Mouse (Mus musculus) fibroblast of lung, adult 2 months (primary cell): ENCODE data around the gene Srgap2.
"Not testable (repeated sequence)": the region's sequence is repeated elsewhere in the genome, so short reads cannot be mapped to it uniquely, and the experiment has no call there.

Experiments
- DNase-seq: peaks from one replicate; pipeline ENCODE4 v3.0.0-alpha.2; 2011; ENCODE audit warnings: low read depth

Gene Srgap2

GRCm38 (mm10) chr1:131288938-131289337 is 238.2 kb downstream of the Srgap2 start:
- no peak for DNase-seq

DNA sequence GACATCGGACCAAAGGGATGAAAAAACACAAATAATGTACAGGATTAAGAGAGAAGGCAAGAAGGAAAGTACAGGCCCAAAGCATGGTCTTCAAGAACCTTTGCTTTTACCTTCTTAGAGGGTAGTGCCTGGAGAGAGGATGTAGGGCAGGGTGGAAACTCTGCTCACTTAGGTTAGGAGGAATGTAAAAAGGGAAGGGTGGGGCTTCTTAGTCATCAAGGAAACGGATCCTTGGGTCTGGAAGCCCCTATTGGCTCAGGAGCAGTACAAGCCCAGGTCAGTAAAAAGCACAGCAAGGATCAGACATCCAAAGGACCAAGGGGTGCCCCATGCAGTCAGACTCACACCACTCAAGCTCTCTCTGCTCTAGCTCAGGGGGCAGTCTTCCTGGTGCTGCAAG is 239.9 kb downstream of the Srgap2 start:
- DNase-seq = no peak

- no peak for DNase-seq
Observed at GRCm38 (mm10) chr1:131286803-131287202, 240.3 kb downstream of the Srgap2 start.

GRCm38 (mm10) chr1:131284616-131285015 is 242.5 kb downstream of the Srgap2 start:
- no peak for DNase-seq

DNA sequence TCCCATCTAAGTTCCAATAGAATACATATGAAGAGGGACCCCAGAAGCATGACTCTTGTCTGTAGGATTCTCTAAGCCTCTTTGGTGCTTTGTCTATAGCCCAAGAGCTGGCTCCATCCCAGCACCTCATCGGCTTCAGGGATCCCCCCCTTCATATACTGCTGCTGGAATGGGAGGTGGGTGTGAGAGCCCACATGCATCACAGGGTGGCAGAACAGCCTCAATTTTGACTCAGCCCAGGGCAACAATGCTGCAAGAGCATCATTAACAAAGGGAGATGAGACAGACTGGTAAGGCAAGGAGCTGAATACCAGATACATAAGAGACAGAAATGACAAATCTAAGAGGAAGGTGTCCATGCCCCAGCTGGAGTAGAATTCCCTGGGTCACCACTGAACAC is 243.0 kb downstream of the Srgap2 start:
- no peak for DNase-seq

DNA sequence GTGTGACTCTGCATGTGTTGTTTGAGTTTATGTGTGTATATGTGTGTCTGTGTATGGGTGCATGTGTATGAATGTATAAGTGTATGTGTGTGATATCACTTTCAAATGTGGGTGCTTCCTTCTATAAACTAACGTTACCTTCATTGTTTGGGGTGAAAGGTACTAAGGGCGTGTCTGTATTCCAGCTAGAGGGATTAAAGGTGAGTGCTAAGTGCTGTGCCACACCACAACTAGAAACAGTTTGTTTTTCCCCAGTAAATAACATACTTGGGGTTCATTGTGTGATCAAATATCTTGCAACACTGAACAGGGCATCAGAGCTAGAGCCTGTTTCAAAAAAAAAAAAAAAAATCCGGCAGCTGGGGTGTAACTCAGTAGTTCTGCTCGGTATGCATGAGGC is 245.4 kb downstream of the Srgap2 start:
- no peak for DNase-seq

- DNase-seq = no peak
Observed at GRCm38 (mm10) chr1:131280280-131280679, 246.9 kb downstream of the Srgap2 start.

DNA sequence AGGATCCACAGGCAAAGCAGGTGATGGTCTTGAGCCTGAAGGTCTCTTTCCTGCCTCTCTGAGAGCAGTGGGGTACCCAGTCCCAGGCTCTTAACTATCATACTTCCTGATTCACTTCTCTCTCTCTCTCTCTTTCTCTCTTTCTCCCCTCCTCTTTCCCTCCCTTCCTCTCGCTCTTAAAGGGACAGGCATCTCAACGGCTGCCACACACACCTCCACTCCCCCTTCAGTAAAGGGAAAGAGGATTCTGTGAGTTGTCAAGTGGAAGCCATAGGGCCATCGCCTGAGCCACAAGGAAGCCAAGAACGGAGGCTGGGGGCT is 247.7 kb downstream of the Srgap2 start, which contains the start of gene Ikbke:
Ikbke (minus strand) TSS at position 151 of the 321 bp plus-strand sequence.
- DNase-seq = peak; percentile 28

- DNase-seq = no peak
Observed at GRCm38 (mm10) chr1:131278606-131279455, 248.3 kb downstream of the Srgap2 start.

DNA sequence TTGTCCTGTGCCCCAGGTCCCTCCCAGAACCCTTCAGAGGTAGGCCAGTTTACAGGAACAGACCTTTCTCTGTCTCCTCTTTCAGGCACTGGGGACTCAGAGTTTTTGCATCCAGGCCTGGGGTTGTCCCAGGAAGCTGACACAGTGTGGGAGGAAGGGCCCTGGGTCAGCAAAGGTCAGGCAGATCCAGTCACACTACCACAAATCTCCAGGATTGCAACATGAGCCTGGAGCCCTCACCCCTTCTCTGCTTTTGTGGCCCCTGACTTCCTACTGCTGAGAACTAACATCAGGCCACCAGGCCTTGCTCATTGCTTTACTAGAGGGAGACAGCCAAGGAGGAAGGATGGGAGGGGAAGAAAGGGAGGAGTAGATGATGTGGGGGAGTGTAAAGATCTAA is 250.3 kb downstream of the Srgap2 start:
- no peak for DNase-seq

DNA sequence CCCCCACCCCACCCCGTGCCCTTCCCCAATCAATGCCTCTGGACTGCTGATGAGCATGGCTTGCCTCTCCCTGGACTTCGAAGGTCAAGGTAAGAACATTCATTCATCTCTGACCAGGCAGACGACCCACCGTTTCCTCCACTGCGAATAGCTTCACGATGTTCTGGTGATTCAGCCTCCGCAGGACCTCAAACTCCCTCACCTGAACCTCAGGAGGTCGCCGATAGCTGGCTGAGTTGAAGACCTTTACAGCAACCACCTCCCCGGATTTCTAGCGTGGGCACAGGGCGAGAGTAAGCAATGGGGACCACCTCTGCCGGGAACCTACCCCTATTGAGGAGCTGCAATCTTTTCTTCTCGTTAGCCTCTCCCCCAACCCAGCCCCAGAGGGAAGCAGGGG is 251.6 kb downstream of the Srgap2 start:
- DNase-seq = no peak

DNA sequence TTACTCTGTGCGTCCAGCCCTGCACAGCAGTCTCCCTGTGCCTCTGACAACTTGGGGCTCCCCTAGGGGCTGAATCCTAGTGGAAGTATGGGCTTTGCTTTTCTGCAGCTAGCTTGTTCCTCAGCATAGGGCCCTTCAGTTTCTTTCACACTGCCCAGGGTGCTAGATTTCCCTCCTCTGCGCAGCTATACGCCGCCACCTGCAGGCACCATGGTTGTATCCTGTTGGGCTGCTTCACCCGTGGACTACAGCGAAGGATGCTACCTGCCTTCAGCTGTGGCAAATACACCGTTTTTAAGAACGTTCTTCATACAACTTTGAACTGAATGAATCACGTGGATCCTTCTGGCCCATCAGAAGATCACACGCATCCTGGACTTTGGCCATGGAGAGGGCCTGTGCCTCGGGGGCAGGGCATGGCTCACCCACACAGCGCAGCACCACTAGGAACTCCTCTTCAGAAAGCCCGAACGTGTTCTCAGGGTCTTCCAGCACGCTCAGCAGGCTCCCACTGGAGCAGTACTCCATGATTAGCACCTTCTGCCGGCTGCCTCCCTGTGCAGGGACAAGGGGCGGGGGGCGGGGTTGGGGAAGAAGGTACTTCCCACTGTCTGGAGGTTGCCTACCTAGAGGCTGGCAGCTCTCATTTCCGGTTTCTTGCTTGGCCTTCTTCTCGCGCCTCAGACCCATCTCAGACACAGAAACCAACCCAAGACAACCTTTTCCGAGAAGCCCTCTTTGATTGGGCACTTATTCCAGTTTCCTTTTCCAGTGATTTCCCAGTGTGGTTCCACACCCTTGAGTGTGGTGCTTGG is 252.2 kb downstream of the Srgap2 start:
- no peak for DNase-seq

DNA sequence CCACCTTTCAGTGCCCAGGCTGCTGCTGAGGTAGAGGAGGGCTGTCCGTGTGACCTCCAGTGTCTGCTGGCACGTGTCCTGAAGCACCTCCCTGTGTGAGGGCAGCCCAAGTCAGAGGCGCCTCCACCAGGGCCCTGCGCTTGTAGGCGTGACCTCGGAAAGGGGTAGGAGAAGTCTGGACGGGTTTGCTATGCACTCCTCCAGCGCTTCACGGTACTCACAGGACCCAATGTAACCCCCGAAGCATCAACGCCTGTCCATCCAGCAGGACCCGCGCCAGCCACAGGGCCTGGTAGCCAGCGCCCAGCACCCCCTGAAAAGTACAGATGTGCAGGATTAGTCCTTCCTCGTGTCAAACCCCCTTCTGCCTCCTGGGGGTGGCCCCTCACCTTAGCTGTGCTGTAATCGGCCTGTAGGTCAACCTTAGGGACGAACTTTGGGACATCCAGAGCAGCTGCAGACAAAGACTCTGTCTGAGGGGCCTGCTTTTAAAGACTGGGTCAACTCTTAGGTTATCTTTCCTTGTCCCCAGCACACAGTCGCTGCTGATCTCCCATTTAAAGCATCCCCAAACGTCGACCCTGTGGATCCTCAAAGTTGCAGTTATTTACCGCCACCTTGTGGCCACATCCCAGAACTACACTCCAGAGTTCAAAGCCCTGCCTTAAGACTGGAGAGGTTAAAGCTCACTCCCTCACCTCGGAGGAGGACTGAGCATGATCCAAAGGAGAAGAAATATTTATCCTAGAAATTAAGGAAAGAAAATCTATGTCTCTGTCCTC is 257.2 kb downstream of the Srgap2 start:
- no peak for DNase-seq

DNA sequence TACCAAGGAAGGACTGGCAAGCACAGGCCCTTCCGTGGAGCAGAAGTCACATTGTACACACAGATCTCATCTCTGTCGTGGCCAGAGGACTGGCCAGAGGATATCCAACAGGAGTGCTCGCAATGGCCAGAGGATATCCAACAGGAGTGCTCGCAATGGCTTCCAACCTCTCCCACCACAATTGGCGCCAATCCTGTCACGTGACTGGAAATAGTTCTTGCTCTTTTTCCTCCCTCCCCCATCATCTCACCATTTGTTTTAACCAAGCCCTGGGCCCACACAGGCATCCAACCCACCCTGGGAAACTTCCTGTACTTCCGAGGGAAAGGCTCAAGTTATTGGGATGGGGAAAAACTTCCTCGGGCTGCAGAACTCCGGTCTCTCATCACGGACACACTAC is 258.4 kb downstream of the Srgap2 start:
- DNase-seq = no peak

DNA sequence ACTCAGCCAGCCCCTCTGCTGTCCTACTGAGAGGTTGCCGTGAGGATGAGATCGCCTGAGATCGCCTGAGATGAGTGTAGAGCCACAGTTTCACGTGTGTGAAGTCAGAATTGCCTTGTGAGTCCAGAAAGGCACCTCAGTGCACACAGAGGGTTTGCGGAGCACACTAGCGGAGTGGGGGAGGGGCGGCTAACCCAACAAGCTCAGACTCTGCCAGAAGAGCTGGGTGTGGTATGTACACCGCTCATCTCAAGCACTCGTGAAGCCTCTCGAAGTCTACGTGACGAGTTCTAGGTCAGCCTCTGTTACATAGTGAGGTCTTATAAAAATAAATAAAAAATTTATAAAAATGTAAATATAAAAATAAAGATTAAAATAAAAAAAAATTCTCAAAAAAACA is 263.2 kb downstream of the Srgap2 start:
- no peak for DNase-seq

- DNase-seq = no peak
Observed at GRCm38 (mm10) chr1:131260309-131260656, 266.9 kb downstream of the Srgap2 start.

- DNase-seq = no peak
Observed at GRCm38 (mm10) chr1:131259632-131260308, 267.4 kb downstream of the Srgap2 start.

GRCm38 (mm10) chr1:131257288-131257687 is 269.9 kb downstream of the Srgap2 start:
- no peak for DNase-seq

GRCm38 (mm10) chr1:131252516-131253250 is 274.5 kb downstream of the Srgap2 start:
- not testable (repeated sequence) for DNase-seq

GRCm38 (mm10) chr1:131246433-131247395 is 280.4 kb downstream of the Srgap2 start:
- DNase-seq = no peak
